Mouse (Mus musculus) B cell, adult (primary cell): ENCODE results near the gene Eif4e. TPM values are rescaled to one million over a fixed set of nuclear protein-coding genes. Genes with fewer than 3 reads are reported as not detected.

ENCODE experiments used
- total RNA-seq: library from RNA; stranded (reverse); gene quantifications from 4 replicates; pipeline ENCODE4 v1.2.4, GENCODE M21; 2023; ENCODE audit not compliant: inconsistent age

The Eif4e gene
- total RNA-seq, result 74.3 to 80.6 TPM (median 78.0 TPM) in 4 replicates

DNA sequence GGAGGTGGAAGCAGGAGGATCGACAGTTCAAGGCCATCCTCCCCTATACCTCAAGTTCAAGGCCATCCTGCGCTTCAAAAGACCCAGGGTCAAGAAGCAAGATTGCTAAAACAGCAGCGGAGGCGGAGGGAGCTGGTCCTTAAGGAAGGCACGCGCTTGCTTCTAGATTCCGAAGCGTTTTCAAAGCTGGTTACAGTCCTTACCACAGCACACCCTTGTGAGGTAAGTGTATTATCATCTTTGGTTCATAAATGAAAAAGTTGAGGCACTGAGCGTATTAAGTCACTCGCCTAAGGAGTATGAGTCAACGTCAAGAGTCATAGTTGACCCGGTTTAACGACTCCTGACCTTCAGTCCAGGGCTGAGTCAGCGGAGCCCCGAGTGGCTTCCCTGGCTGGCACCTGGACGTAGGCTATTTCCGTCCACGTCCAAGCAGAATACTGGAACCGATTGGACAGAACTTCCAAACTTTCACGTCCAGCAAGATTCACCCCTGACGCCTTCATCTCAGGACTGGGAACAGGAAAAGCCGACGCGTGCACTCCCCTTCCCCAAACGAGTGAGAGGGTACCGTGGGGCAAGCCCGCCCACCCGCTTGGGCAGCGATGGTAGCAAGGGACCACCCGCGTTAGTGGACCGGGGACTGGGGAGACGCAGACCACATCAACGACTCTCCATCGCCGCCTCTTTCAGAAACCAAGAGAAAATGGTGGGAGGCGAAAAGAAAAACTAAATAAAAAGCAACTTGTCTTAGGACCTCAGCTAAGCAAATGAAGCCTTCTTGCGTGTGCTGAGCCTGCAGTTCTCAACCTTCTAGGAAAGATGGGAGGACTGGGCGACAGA lies at the start of gene Eif4e:
TSS of gene Eif4e (plus strand) at position 107 of the 843 bp plus-strand sequence.

DNA sequence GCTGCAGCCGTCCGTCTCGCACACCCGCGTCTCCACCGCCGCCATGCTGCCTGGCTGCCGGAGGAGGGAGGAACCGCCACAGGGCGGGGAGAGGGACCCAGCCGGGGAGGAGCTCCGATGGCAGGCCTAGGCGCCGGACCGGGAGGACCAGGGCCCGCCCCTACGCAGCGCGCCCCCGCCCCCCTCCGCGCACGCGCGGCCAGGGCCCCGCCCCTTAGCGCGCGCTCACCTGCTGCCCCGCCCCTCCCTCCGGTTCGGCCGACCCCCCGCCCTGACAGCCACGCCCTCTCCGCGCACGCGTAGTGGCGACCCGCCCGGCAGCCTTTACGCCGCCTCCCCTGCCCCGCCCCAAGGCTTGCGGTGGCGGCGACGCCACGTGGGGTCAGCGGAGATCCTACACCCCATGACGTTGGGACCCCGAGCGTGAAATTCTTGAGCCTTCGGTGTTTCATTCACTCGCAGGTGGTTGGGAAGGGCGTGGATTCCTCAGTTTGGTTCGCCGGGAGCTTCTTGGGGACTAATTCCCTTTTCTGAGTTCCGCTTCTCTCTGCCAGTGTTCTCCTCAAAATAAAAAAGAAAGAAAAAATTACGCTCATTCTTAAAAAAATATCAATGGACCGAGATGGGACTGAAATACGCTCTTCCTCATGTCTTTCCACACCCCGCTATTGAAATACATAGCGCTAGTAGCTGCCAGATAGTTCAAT lies 36.5 kb upstream of the Eif4e start, which contains the start of gene Metap1:
TSS of gene Metap1 (minus strand) at position 189 of the 707 bp plus-strand sequence.

Other genes with a start within 250 kb of the Eif4e start
- not detected in 4 replicates for gene Adh6a, start 212.9 kb upstream of the Eif4e start, total RNA-seq
- gene Adh6b, start 184.4 kb upstream of the Eif4e start, total RNA-seq, result not detected in 4 replicates
- not detected in 4 replicates for gene Adh4, start 110.7 kb upstream of the Eif4e start, total RNA-seq
- 61.4 to 72.5 TPM (median 62.5 TPM) in 4 replicates for gene Adh5, start 83.1 kb upstream of the Eif4e start, total RNA-seq
- gene Metap1, start 36.7 kb upstream of the Eif4e start, total RNA-seq, result 44.3 to 48.5 TPM (median 46.5 TPM) in 4 replicates
- gene Tspan5, start 216.0 kb downstream of the Eif4e start, total RNA-seq, result 7.4 to 10.2 TPM (median 8.7 TPM) in 4 replicates